Mouse (Mus musculus) testis, adult 2 months (tissue): ENCODE data around the gene Myg1.

ENCODE experiments used
- CTCF ChIP-seq: fragments of 200-500 bp; IDR thresholded peaks from 2 replicates; pipeline ENCODE4 v1.5.1; 2012; ENCODE audit warnings: low read depth, mild to moderate bottlenecking, inconsistent platforms, low read length, moderate library complexity; ENCODE audit not compliant: control insufficient read depth, insufficient read depth, insufficient replicate concordance
- POLR2A ChIP-seq: fragments of 200-500 bp; IDR thresholded peaks from 2 replicates; pipeline ENCODE4 v1.6.1; 2012; ENCODE audit warnings: low read depth, mild to moderate bottlenecking, inconsistent platforms, low read length, moderate library complexity; ENCODE audit not compliant: control insufficient read depth

GRCm38 (mm10) chr15:102310074-102310845 is 21.2 kb upstream of the Myg1 start:
- TF ChIP-seq CTCF (no peak), POLR2A (no peak)
